Comparison of ENCODE assay signal across 14 mouse cellular contexts in the genomic region with DNA sequence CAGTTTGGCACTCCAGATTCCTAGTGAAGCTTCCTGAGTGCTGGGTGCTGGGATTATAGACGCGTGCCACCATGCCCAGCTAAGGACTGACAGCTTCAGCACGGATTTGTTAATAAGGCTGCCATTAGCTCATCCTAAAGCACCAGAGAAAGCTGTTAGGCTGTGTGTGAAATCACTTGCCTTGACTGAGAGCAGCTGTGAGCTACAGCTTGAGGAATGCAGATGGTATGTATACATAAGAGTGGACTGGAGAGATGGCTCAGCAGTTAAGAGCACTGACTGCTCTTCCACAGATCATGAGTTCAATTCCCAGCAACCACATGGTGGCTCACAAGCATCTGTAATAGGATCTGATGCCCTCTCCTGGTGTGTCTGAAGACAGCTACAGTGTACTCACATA. TPM values are rescaled to one million over a fixed set of nuclear protein-coding genes. Genes with fewer than 3 reads are reported as not detected.
"Had no signal": no experiment of that assay in that cellular context is flagged by ENCODE, and none has a peak within 500 bp of the region (broad histone marks: within the 10 kb centered on the region; RNA-seq: fewer than 3 reads in every experiment).

No protein-coding gene starts in this region.

- H3K9ac ChIP-seq: kidney, embryonic 15.5 days; limb, embryonic 13.5 days; liver, embryonic 14.5 days; neural tube, embryonic 13.5 days had no signal

- H3K4me2 ChIP-seq: kidney, embryonic 15.5 days; limb, embryonic 13.5 days; neural tube, embryonic 13.5 days had no signal

- H3K4me1 ChIP-seq: kidney, embryonic 15.5 days; midbrain, embryonic 10.5 days; neural tube, embryonic 13.5 days had no signal

- H3K9me3 ChIP-seq: kidney, embryonic 15.5 days; limb, embryonic 13.5 days; midbrain, embryonic 10.5 days; neural tube, embryonic 13.5 days had no signal

- H3K27me3 ChIP-seq: kidney, embryonic 15.5 days; limb, embryonic 13.5 days; neural tube, embryonic 13.5 days had no signal

- DNase-seq: kidney, adult 2 months; kidney, postnatal 36 days; left cerebral cortex, postnatal 4 days; lung, adult 2 months; midbrain, embryonic 14.5 days; thymus, adult 2 months; thymus, postnatal 25 days had no signal

- H3K27ac ChIP-seq: kidney, embryonic 15.5 days; limb, embryonic 13.5 days; liver, embryonic 14.5 days; midbrain, embryonic 10.5 days; neural tube, embryonic 13.5 days had no signal

- H3K4me3 ChIP-seq: kidney, embryonic 15.5 days; limb, embryonic 13.5 days; midbrain, embryonic 10.5 days; neural tube, embryonic 13.5 days had no signal

RNA-seq across cellular contexts. Expression of a gene that starts 20.3 kb away (rescaled TPM):
- total RNA-seq: megakaryocyte, adult 5-6 weeks had no signal

RNA-seq across cellular contexts. Expression of a gene that starts 51.1 kb away (rescaled TPM):
- total RNA-seq: megakaryocyte, adult 5-6 weeks had no signal
- polyA plus RNA-seq: liver, adult 2 months had no signal
